Mouse (Mus musculus): ENCODE data around the gene Frzb.
"Not testable (repeated sequence)": the region's sequence is repeated elsewhere in the genome, so short reads cannot be mapped to it uniquely, and the experiment has no call there.

The Frzb gene

GRCm38 (mm10) chr2:80447291-80447791 lies at the start of gene Frzb:
Gene Frzb, minus strand, starts transcription at chr2:80447625.
- DNase-seq (ENCODE audit: low read depth) = peak; percentile 12

GRCm38 (mm10) chr2:80495304-80495703 lies 47.9 kb upstream of the Frzb start:
- not testable (repeated sequence) for DNase-seq (ENCODE audit: low read depth)

DNA sequence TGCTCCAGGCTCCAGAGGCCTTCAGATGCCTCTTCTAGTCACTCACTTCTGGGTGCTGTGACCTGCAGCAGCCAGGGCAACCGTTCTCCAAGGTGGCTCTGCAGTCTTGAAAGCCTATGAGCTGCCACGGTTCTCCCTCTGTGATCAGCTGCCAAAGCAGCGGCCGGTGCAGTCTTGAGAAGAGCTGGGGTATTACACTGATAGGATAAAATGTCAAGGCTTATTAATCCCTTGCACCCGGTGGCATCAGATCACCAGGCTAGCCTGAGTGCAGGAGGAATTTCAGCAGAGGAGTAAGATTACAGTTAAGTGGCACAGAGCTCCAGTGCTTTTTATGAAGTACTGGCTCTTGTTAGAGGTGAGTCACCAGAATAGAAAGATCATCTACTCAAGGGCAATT lies 39.4 kb upstream of the Frzb start:
- DNase-seq (ENCODE audit: low read depth) = no peak

- DNase-seq (ENCODE audit: low read depth) = no peak
These were observed 37.5 kb upstream of the Frzb start for GRCm38 (mm10) chr2:80484951-80485350.

DNA sequence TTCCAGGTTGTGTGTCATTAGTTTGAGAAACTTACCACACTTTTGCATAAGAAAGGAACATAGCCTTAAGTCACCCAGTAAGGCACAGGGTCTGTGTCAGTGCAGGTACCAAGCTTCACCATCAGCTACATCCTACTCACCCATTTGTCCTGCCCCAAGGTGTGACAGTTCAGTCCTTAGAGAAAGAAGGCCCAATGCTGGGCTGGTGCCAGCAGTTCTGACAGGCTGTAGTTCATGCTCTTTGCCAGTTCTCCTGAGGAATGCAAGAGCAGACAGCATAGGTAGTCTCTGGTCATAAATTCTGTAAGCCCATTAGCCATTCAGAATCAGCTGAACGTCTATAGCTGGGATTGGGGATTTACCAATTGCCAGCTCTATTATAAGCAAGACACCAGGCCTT lies 28.4 kb upstream of the Frzb start:
- no peak for DNase-seq (ENCODE audit: low read depth)

GRCm38 (mm10) chr2:80474247-80474796 lies 26.9 kb upstream of the Frzb start:
- DNase-seq (ENCODE audit: low read depth) = no peak

DNA sequence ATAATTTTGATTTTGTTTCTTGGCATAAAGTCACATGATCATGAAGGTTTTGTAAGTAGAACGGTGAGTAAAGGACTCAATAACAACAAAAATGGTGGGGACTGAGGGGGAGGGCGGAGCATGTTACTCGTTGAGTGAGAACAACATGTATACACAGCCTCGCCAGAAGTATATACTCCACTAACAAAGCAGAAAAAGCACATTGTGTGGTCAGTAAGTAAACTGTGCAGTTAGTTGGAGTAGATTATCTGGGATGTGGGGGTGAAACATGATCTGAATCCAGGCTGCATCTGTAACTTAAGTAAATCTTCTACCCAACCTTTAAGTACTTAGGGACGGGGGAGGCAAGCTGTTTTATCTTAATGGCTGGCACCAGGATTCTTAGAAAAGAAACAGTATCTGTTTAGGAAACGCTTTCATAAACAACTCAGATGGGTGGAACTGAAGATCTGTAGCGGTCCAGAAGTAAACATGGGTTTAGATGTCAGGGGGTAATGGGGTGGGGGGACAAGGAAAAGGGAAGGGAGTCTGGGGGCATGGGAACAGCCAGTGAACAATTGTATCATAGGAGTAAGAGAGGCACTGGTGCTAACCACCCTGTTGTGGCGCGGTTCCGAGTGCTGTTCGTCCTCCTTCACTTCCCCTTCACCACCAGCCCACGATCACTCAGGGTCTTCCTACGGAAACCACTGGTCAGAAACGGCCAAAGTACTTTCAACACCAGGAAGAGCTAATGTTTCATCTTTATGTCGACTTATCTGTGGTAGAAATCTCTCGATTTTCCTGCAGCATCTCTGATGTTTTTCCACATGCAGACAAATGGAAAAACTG lies 18.8 kb upstream of the Frzb start:
- no peak for DNase-seq (ENCODE audit: low read depth)

DNA sequence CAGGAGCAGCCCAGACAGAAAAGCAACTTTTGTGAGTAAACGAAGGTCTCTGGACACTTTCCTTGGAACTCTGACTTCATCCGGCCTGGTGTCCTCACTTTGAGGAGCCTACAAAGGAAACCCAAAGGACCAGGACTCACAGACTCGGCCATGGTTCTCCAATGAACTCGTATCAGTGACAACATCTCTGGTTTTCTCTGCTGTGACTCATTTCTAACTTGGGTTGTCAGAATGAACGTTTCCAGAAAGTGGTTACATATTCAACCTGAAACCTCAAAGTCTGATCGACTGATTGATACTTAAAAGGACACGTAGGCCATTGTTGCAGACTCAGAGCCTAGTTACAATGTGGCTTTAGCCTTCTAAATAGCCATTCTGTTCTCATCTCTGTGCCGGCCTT lies 14.4 kb upstream of the Frzb start:
- no peak for DNase-seq (ENCODE audit: low read depth)

GRCm38 (mm10) chr2:80448231-80448630 lies 806 bp upstream of the Frzb start:
- peak; percentile 18 for DNase-seq (ENCODE audit: low read depth)

DNA sequence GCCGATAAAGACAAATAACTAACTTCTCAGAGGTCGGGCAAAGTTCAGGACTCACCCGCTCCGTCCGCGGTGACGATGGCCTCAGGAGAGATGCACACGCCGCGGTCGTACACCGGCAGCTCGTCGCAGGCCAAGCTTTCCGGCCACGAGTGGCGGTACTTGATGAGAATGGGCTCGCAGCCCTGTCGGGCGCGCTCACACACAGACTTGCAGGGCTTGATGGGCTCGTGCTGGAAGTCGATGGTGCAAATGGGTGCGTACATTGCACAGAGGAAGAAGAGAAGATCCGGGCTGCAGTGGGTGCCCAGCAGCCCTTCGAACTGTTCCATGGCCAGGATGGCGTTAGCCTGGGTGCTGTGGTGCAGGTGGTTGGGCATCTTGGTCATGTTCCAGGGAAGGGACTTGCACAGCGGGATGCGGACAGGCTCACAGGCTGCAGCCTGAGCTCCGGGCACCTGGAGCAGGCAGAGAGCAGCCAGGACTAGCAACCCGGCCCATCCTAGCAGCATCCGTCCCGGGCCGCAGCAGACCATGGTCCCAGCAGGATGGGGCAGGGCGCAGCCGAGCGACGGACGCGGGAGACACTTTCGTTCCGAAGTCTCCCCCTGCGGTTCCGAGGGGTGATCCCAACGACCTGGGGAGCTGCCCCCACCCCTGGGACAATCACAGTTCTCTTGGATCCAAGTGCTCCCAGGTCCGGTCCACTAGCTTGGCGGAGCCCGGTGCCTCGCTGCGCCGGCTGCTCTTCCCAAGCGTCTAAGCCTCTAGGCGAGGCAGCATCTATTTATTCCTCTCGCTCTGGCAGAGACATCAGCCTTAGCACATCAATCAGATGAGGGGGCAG lies 895 bp downstream of the Frzb start:
- no peak for DNase-seq (ENCODE audit: low read depth)

DNA sequence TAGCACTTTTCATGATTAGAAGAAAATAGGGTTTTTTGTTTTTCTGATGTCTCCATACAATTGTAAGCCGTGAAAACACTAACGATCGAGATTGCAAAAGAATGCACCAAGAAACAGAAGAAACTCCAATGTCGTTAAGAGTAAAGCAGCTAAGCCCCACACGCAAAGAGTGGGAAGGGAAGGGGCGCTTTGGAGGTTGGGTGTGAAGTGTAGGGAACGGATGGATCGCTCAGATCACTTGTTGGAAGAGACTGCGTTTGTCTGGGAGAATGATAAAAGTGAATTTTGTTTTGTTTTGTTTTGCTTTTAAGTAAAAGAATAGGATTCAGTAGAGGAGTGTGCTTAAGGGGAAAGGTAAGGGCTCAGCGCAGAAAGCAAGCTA lies 1.5 kb downstream of the Frzb start:
- DNase-seq (ENCODE audit: low read depth) = no peak

GRCm38 (mm10) chr2:80445491-80445890 lies 1.9 kb downstream of the Frzb start:
- DNase-seq (ENCODE audit: low read depth) = no peak

DNA sequence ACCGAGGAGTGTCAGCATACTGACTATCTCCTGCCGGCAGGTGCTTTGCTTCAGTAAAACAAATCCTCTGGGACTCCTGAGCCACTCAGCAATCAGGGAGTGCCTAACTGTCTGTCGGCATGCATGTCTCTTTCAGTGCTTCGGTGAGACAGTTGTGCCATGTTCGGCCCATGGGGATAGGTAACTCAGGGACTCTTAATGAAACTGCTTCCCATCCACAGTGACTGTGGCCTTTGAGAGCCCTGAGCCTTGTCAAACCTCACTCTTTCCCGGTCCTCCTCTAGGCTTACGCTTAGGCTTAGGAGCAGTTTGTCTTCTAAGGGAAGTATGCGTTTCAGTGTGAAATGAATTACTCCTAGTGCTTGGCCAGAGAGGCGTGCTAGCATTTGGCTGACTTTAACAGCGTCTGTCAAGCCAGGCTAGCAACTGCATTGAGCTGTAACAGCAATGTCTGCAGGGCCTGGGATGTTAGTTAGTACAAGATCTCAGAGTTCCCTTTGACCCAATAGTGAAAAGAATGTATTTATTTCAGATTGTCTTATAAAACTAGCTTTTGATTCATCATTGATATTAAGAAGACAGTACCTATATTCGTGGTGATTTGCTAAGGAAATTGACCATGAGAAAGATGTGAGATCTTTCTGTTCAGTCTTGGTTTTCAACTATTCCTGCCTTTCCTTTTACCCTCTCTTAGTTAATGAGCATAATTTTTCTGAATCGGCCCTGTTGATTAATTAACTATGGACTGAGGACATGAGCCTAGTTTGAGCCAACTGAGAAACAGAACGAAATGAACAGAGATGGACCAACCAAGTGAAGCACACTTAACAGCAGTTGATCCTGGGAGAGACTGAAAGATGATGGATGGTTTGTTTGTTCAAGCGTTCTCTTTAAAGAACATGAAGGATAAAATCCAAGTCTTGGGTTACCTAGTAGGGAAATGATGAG lies 2.7 kb downstream of the Frzb start:
- no peak for DNase-seq (ENCODE audit: low read depth)

DNA sequence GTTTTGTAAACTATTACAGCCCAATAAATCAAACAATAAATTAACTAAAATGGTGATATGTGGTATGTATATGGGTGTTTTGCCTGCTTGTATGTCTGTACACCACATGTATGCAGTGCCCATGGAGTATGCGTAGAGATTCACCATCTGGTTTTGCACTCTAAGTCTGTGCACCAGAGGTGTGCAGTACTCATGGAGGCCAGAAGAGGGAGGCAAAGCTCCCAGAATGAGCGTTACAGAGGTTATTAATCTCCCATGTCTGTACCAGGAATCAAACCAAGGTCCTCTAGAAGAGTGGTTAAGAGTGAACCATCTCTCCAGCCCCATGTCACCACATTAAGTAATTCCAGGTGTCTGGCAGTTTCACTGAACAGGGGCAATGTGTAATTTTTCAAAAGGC lies 3.5 kb downstream of the Frzb start:
- no peak for DNase-seq (ENCODE audit: low read depth)

- DNase-seq (ENCODE audit: low read depth) = no peak
These were observed 6.0 kb downstream of the Frzb start for GRCm38 (mm10) chr2:80441386-80441785.

GRCm38 (mm10) chr2:80438854-80439253 lies 8.6 kb downstream of the Frzb start:
- no peak for DNase-seq (ENCODE audit: low read depth)

DNA sequence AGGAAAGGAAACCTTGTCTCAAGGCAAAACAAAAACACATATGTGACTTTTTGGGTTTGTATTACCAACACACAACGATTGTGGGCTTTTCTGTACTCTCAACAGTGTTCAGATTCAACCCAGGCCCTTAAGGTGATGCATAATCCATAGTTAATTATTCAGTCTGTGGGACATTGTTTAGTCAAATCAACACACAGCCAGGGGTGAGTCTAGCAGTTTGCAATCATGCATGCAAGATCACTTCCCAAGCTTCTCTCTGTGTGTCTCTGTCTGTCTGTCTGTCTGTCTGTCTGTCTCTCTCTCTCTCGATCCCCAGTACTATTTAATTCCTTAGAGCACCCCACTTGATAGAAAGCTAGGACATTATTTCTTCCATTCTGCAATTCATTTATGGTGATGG lies 10.0 kb downstream of the Frzb start:
- no peak for DNase-seq (ENCODE audit: low read depth)

DNA sequence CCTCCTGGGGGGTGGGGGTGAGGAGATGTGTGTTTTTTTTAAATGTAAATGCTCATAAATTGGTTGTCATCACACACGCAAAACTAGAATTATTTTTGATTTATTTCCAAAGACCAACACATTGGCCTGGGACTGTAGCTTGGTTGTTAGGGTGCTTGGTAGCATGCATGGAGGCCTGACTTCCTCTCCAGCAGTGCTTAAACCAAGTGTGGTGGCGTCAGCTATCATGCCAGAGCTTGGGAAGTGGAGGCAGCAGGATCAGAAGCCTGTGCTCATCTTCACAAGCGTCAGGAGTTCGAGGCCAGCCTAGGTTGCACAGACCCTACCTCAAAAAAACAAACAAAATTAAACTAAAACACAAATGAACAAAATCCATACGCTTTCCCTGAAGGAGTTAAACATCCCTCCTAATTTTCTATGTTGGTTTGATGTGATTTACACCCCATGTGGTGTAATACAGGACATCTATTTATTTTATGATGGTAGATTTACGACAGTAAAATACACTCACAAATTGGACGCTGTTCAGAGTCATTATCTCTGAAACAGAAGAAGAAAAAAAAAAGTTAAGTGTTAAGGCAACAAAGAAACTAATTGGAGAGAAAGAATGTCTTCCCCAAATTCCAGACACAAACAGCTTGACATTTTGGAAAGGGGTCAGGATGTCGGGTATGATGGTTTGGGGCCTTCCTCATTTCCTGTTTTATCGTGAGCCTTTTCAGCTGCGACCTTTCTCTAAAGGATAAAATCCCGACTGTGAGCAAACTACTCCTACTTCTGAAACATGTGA lies 12.4 kb downstream of the Frzb start:
- DNase-seq (ENCODE audit: low read depth) = no peak

DNA sequence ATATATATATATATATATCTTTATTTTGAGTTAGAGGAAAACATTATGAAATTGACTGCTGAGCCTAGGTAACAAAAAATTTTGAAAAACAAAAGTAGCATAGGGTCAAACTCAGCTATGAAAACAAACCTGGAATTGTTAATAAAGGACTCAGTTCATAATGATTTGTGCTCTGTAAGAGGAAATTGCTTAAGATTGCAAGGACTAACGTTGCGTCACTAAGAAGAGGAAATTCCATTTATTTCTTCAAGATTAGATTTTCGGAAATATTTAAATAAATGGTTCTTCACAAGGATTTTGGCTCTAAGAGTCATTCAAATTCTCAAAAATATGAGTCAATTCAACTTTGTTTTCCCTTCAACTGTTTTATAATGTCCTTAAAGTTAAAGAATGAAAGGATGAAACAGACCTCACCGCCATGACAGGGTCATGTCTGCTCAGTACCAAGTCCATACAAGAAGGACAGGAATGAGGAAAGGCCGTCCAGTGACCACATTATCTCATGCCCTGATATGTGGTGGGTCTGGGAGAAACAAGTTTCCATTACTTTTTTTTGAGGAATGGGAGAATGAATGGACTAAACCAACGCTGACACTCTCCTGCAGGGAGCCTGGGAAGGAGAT lies 14.1 kb downstream of the Frzb start:
- DNase-seq (ENCODE audit: low read depth) = no peak

DNA sequence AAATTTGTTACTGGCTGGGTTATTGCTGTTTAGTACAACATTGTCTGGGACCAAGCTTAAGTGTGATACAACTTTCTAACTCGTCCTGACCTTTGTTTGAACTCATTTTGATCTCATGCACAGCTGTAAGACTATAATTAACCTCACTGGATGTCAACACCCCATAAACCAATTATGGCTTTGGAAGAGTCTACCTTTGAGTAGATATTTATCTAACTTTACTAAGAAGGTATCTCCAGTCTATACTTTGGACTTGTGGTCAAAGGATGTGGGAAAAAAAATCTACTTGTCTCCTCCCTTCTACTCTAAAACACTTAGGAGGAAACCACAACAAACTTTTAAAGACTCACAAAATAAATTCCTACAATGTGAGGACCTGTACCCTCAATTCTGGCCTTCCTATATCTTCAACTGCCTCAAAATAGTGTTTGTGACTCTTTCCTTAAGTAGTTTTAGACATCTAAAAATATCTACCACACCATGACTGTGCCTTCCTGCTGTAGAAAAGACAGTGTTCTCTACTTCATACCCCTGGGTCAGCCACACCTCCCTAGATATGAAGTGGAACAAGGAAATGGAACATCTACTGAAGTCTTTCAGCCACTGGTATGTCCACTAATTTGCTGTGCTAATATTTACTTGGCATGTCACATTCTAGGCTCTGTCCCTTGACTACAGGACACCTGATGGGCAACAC lies 16.9 kb downstream of the Frzb start:
- DNase-seq (ENCODE audit: low read depth) = no peak
